Mouse (Mus musculus): ENCODE results near the gene Prss36. TPM values are rescaled to one million over a fixed set of nuclear protein-coding genes. Genes with fewer than 3 reads are reported as not detected.
A peak's percentile ranks its signal among the peaks of the same experiment; 100 is the strongest.
"Not testable (repeated sequence)": the region's sequence is repeated elsewhere in the genome, so short reads cannot be mapped to it uniquely, and the experiment has no call there.

Gene Prss36
- total and polyA plus RNA-seq, 2 experiments, result 8.7 to 18.2 TPM

DNA sequence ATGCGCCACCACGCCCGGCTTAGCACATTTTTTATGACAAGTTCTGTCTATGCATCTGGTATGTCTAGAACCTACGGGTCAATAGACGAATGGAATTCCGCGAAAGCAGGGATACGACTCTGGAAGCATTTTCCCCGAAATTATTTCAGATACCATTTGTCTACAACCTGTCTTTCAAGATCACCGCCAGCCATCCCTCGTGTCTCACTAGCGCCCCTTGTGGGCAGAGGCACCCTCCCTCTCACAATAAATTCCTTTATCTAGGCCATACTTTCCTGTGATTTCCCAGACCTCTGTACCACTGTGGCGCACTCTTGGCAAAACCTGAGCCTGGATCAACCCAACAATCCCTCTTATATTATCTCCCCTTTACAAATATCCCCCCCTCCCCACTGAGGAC, 50.1 kb downstream of the Prss36 start:
- TF ChIP-seq CTCF (IDR thresholded peaks at IDR 0.05; ENCODE audit: low read depth, low read length) (peak; percentile 80), POLR2A (IDR thresholded peaks at IDR 0.05; ENCODE audit: extremely low read depth, insufficient read depth, low read length) (no peak)
- Histone ChIP-seq H3K27ac (replicated peaks; ENCODE audit: insufficient read depth, low read depth, low read length) (no peak overlapping the region), H3K4me3 (ENCODE audit: insufficient read depth, low read depth, low read length) (no peak overlapping the region), H3K9ac (ENCODE audit: low read depth, low read length) (no peak overlapping the region), H3K4me1 (ENCODE audit: control insufficient read depth, insufficient read depth, low read length) (peaks cover 18% of the 10 kb centered on the region; the same call in 1 of the 2 replicates), H3K36me3 (ENCODE audit: control insufficient read depth, insufficient read depth, low read length) (peaks cover 11% of the 10 kb centered on the region), H3K79me2 (ENCODE audit: control insufficient read depth, insufficient read depth, low read length) (no peaks in the 10 kb centered on the region), H3K27me3 (ENCODE audit: control insufficient read depth, insufficient read depth, low read length) (no peaks in the 10 kb centered on the region)
- no peak for DNase-seq (ENCODE audit: extremely low read depth, low read depth, low spot score)
- whole genome bisulfite sequencing, result 65% methylated on average over 13 of the region's 13 CpGs

DNA sequence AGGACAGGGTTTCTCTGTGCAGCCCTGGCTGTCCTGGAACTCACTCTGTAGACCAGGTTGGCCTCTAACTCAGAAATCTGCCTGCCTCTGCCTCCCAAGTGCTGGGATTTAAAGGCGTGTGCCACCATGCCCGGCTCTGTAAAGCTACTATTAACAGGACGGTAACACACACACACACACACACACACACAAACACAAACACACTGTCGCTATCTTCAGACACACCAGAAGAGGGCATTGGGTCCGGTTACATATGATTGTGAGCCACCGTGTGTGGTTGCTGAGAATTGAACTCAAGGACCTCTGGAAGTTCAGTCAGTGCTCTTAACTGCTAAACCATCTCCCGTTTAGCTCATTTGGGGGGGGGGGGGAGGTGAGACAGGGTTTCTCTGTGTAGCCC, 50.6 kb downstream of the Prss36 start:
- peaks cover 18% of the 10 kb centered on the region; the same call in 1 of the 2 replicates for H3K4me1 ChIP-seq (ENCODE audit: control insufficient read depth, insufficient read depth, low read length)
- H3K79me2 ChIP-seq (ENCODE audit: control insufficient read depth, insufficient read depth, low read length); H3K27me3 ChIP-seq (ENCODE audit: control insufficient read depth, insufficient read depth, low read length); H3K4me3 ChIP-seq (ENCODE audit: insufficient read depth, low read depth, low read length); DNase-seq (ENCODE audit: extremely low read depth, low read depth, low spot score); H3K9ac ChIP-seq (ENCODE audit: low read depth, low read length); H3K27ac ChIP-seq (replicated peaks; ENCODE audit: insufficient read depth, low read depth, low read length): not testable (repeated sequence)
- WGBS, result 65% methylated on average over 7 of the region's 7 CpGs
- peaks cover 11% of the 10 kb centered on the region for H3K36me3 ChIP-seq (ENCODE audit: control insufficient read depth, insufficient read depth, low read length)

DNA sequence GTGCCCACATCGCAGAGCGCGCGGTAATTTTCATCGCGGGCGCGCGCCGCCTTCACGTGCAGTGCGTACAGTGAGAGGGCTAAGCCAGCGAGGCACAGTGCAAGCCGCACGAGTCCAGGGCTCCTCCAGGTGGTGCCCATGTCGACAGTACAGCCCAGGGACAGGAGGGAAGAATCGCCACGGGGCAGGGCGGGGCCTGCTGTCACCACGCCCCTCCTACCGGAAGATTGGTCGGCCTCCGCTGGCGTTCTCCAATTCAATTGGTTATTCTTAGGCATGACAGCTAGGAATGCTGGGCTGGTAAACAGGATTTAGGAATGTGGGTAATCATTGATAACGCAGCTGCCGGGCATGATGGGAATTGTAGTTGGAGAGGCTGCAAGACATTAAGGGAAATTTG, 51.1 kb downstream of the Prss36 start, which contains the start of the genes Gm21974 and Vkorc1:
Gm21974 (minus strand) TSS at position 13 of the 400 bp plus-strand sequence.
Vkorc1 (minus strand) TSS at position 176 of the 400 bp plus-strand sequence.
- Histone ChIP-seq H3K79me2 (ENCODE audit: control insufficient read depth, insufficient read depth, low read length) (no peaks in the 10 kb centered on the region), H3K27ac (replicated peaks; ENCODE audit: insufficient read depth, low read depth, low read length) (peak within 1 kb of the TSS; percentile 85), H3K4me1 (ENCODE audit: control insufficient read depth, insufficient read depth, low read length) (peaks cover 18% of the 10 kb centered on the region; the same call in 1 of the 2 replicates), H3K36me3 (ENCODE audit: control insufficient read depth, insufficient read depth, low read length) (peaks cover 11% of the 10 kb centered on the region), H3K4me3 (ENCODE audit: insufficient read depth, low read depth, low read length) (peak within 1 kb of the TSS; percentile 69), H3K27me3 (ENCODE audit: control insufficient read depth, insufficient read depth, low read length) (no peaks in the 10 kb centered on the region), H3K9ac (ENCODE audit: low read depth, low read length) (peak within 1 kb of the TSS; percentile 87)
- TF ChIP-seq CTCF (IDR thresholded peaks at IDR 0.05; ENCODE audit: low read depth, low read length) (peak; percentile 52), POLR2A (IDR thresholded peaks at IDR 0.05; ENCODE audit: extremely low read depth, insufficient read depth, low read length) (peak; percentile 97)
- 0% methylated on average over 26 of the region's 26 CpGs for WGBS
- peak; percentile 97 for DNase-seq (ENCODE audit: extremely low read depth, low read depth, low spot score)

DNA sequence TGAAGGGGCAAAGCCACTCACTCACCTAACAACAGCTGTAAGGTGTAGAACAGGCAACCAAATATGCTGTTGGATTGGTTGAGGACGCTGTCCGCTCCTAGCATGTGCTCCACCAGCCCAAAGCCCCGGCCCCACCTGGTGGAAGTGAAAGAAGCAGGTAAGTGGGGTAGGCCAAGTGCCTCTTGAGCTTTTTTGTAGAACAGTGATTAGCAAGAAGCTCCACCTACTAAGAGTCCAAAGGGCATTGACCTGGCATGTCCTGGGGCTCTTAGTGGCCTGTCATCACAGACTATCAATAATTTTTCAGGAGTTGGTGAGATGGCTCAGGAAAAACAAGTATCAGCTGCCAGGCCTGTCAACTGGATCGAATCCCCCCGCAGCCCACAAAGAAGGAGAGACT, 52.0 kb downstream of the Prss36 start:
- peak overlapping the region; percentile 87 for H3K9ac ChIP-seq (ENCODE audit: low read depth, low read length)
- H3K4me3 ChIP-seq (ENCODE audit: insufficient read depth, low read depth, low read length), result peak overlapping the region; percentile 69
- DNase-seq (ENCODE audit: extremely low read depth, low read depth, low spot score), result peak; percentile 97
- H3K79me2 ChIP-seq (ENCODE audit: control insufficient read depth, insufficient read depth, low read length), result no peaks in the 10 kb centered on the region
- WGBS, result 21% methylated on average over 5 of the region's 5 CpGs
- TF ChIP-seq POLR2A (IDR thresholded peaks at IDR 0.05; ENCODE audit: extremely low read depth, insufficient read depth, low read length), result 0 out of 2 replicates have a peak, but pooled peaks have one; percentile 26
- TF ChIP-seq CTCF (IDR thresholded peaks at IDR 0.05; ENCODE audit: low read depth, low read length), result peak; percentile 20; the same call in 1 of the 2 replicates
- peak overlapping the region; percentile 85 for H3K27ac ChIP-seq (replicated peaks; ENCODE audit: insufficient read depth, low read depth, low read length)
- no peaks in the 10 kb centered on the region for H3K27me3 ChIP-seq (ENCODE audit: control insufficient read depth, insufficient read depth, low read length)
- peaks cover 17% of the 10 kb centered on the region; the same call in 1 of the 2 replicates for H3K4me1 ChIP-seq (ENCODE audit: control insufficient read depth, insufficient read depth, low read length)
- peaks cover 11% of the 10 kb centered on the region for H3K36me3 ChIP-seq (ENCODE audit: control insufficient read depth, insufficient read depth, low read length)

- no peaks in the 10 kb centered on the region; the same call in 1 of the 2 replicates for H3K79me2 ChIP-seq (ENCODE audit: control insufficient read depth, insufficient read depth, low read length)
- TF ChIP-seq CTCF (IDR thresholded peaks at IDR 0.05; ENCODE audit: low read depth, low read length) (no peak), POLR2A (IDR thresholded peaks at IDR 0.05; ENCODE audit: extremely low read depth, insufficient read depth, low read length) (no peak)
- peak; percentile 40 for DNase-seq (ENCODE audit: extremely low read depth, low read depth, low spot score)
- H3K4me1 ChIP-seq (ENCODE audit: control insufficient read depth, insufficient read depth, low read length), result peaks cover 9% of the 10 kb centered on the region; the same call in 1 of the 2 replicates
- no peak within 1 kb of the TSS for H3K9ac ChIP-seq (ENCODE audit: low read depth, low read length)
- no peaks in the 10 kb centered on the region for H3K27me3 ChIP-seq (ENCODE audit: control insufficient read depth, insufficient read depth, low read length)
- peaks cover 16% of the 10 kb centered on the region for H3K36me3 ChIP-seq (ENCODE audit: control insufficient read depth, insufficient read depth, low read length)
- WGBS, result 32% methylated on average over 4 of the region's 4 CpGs
- H3K27ac ChIP-seq (replicated peaks; ENCODE audit: insufficient read depth, low read depth, low read length), result no peak within 1 kb of the TSS
- no peak within 1 kb of the TSS for H3K4me3 ChIP-seq (ENCODE audit: insufficient read depth, low read depth, low read length)
These were observed 55.7 kb downstream of the Prss36 start, which contains the start of gene Prss53 for GRCm38 (mm10) chr7:127890798-127891197. Prss53 (minus strand) TSS chr7:127890970.

DNA sequence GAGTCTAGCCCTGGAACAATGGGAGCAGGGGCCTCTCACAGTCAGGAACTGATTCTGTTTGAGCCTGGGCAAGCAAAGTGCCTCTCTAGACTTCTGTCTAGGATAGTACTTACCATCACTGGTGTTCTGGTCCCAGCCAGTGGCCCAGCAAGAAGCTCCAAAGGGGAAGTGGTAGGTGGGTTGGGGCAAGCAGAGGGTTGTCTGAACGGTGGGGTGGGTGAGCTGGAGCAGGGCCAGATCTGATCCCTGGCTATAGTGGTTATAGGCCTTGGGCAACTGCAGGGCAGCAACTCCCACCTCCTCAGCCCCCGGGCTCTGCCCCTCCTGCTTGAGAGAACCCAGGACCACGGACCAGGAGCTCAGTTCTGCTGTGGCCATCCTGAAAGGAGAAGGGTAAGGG, 57.7 kb downstream of the Prss36 start:
- Histone ChIP-seq H3K36me3 (ENCODE audit: control insufficient read depth, insufficient read depth, low read length) (peaks cover 25% of the 10 kb centered on the region), H3K4me1 (ENCODE audit: control insufficient read depth, insufficient read depth, low read length) (peaks cover 7% of the 10 kb centered on the region; the same call in 1 of the 2 replicates), H3K4me3 (ENCODE audit: insufficient read depth, low read depth, low read length) (no peak overlapping the region), H3K9ac (ENCODE audit: low read depth, low read length) (no peak overlapping the region), H3K27ac (replicated peaks; ENCODE audit: insufficient read depth, low read depth, low read length) (no peak overlapping the region), H3K79me2 (ENCODE audit: control insufficient read depth, insufficient read depth, low read length) (peaks cover 1% of the 10 kb centered on the region), H3K27me3 (ENCODE audit: control insufficient read depth, insufficient read depth, low read length) (no peaks in the 10 kb centered on the region)
- DNase-seq (ENCODE audit: extremely low read depth, low read depth, low spot score), result no peak
- 78% methylated on average over 3 of the region's 3 CpGs for WGBS
- no peak for TF ChIP-seq POLR2A (IDR thresholded peaks at IDR 0.05; ENCODE audit: extremely low read depth, insufficient read depth, low read length)
- TF ChIP-seq CTCF (IDR thresholded peaks at IDR 0.05; ENCODE audit: low read depth, low read length), result no peak
